Mouse (Mus musculus): Measurements from ENCODE around the gene Dscam.

DNA sequence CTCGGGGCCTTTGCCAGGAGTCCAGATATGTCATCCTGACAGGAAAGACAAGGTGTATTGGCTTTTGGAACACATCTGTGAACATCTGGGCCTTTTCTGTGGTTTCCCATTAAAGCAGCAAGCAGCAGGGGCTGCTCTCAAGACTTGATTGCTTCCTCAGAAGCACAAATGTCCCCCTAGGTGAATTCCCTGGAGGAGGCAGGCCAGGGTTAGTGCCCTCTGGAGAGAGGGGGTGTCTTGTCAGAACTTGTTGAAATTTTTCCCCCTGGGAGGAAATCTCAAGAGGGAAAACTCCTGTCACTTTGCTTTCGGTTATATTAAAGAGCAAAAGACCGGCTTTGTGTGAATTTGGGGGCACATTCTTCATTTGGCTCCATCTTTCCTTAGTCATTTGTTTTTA, 1.9 kb downstream of the Dscam start:
- TF ChIP-seq CTCF (IDR thresholded peaks at IDR 0.05; ENCODE audit: low read depth) (no peak), EP300 (IDR thresholded peaks at IDR 0.05; ENCODE audit: low read depth) (no peak)

Measured in heart, postnatal 0 days (tissue).